Mouse (Mus musculus) bone marrow, adult 2 months (tissue): Measurements from ENCODE around the gene Mrfap1.

Experiments
- CTCF ChIP-seq: fragments of 200-500 bp; IDR thresholded peaks from 2 replicates; pipeline ENCODE4 v1.5.1; 2011; ENCODE audit warnings: low read length, control low read depth; ENCODE audit not compliant: control insufficient read depth, insufficient read depth
- POLR2A ChIP-seq: fragments of 200-500 bp; IDR thresholded peaks from 2 replicates; pipeline ENCODE4 v1.6.1; 2011; ENCODE audit warnings: low read depth, mild to moderate bottlenecking, control low read depth, low read length, borderline replicate concordance; ENCODE audit not compliant: control insufficient read depth

DNA sequence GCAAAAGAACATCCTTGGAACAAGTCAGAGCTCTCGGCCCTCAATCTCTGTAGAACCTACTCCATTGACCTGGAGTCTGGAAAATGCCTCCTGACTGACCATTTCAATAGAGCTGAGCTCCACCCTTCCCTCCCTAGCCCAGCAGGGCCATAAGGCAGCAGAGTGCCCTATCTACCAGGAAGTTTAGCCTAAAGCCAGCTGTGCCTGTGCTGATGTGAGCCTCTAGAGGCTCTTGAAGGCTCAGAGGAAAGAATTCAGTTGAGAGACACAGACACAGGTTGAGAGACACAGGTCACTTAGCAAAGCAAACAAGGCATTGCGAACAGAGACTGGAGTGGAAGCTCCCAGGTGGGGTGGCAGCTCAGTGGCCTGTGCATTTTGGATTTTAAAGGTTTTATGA is 21.3 kb downstream of the Mrfap1 start:
- TF ChIP-seq CTCF (no peak), POLR2A (no peak)
